Mouse (Mus musculus) lung, embryonic 16.5 days (tissue): ENCODE data around the gene Spc24. TPM values are rescaled to one million over a fixed set of nuclear protein-coding genes. Genes with fewer than 3 reads are reported as not detected.

ENCODE experiments used
- ATAC-seq: fragments of 200-750 bp; cut with Nextera tagmentation; 2 replicates; pipeline ENCODE4 v1.8.0; 2017; ENCODE audit warnings: low read depth, mild to moderate bottlenecking, moderate library complexity
- H3K27ac ChIP-seq: fragments of 300-500 bp; sonication (generic); 2 replicates; pipeline ENCODE4 v1.5.1; 2014; ENCODE audit warnings: mild to moderate bottlenecking, control low read depth, low read length
- H3K27me3 ChIP-seq: fragments of 300-500 bp; sonication (generic); 2 replicates; pipeline ENCODE4 v1.6.1; 2014; ENCODE audit warnings: low read depth, low read length, mixed read lengths; ENCODE audit not compliant: control insufficient read depth, insufficient read depth
- H3K36me3 ChIP-seq: fragments of 300-500 bp; sonication (generic); 2 replicates; pipeline ENCODE4 v1.6.1; 2014; ENCODE audit warnings: low read length; ENCODE audit not compliant: control insufficient read depth, insufficient read depth
- H3K4me1 ChIP-seq: fragments of 300-500 bp; sonication (generic); replicated peaks from 2 replicates; pipeline ENCODE4 v1.6.1; 2014; ENCODE audit warnings: low read length, mixed read lengths; ENCODE audit not compliant: control insufficient read depth, insufficient read depth
- H3K4me2 ChIP-seq: fragments of 300-500 bp; sonication (generic); 2 replicates; pipeline ENCODE4 v1.6.1; 2014; ENCODE audit warnings: low read depth, low read length, control low read depth
- H3K4me3 ChIP-seq: fragments of 300-500 bp; sonication (generic); 2 replicates; pipeline ENCODE4 v1.5.1; 2014; ENCODE audit warnings: mild to moderate bottlenecking, low read length, control low read depth
- H3K9ac ChIP-seq: fragments of 300-500 bp; sonication (generic); 2 replicates; pipeline ENCODE4 v1.6.1; 2014; ENCODE audit warnings: low read length, control low read depth
- H3K9me3 ChIP-seq: fragments of 300-500 bp; sonication (generic); 2 replicates; pipeline ENCODE4 v1.6.1; 2016; ENCODE audit warnings: low read length; ENCODE audit not compliant: control insufficient read depth
- WGBS: fragments of 180-500 bp; shearing (Covaris S2); extraction: QIAGEN DNeasy Blood & Tissue Kit; methylation state at CpG from one replicate; pipeline ENCODE4 v1.1.7; 2014; 5-methylcytosine and 5-hydroxymethylcytosine counted together
- polyA plus RNA-seq: library from polyadenylated mRNA; unstranded; fragments of >200 nt; fragmentation: Nextera tagmentation; extraction: Ambion mirVana; gene quantifications from 2 replicates; pipeline ENCODE4 v1.2.1, GENCODE M21; 2015

Spc24 gene
- polyA plus RNA-seq, 1 experiment from 2014 or later: 134 TPM

DNA sequence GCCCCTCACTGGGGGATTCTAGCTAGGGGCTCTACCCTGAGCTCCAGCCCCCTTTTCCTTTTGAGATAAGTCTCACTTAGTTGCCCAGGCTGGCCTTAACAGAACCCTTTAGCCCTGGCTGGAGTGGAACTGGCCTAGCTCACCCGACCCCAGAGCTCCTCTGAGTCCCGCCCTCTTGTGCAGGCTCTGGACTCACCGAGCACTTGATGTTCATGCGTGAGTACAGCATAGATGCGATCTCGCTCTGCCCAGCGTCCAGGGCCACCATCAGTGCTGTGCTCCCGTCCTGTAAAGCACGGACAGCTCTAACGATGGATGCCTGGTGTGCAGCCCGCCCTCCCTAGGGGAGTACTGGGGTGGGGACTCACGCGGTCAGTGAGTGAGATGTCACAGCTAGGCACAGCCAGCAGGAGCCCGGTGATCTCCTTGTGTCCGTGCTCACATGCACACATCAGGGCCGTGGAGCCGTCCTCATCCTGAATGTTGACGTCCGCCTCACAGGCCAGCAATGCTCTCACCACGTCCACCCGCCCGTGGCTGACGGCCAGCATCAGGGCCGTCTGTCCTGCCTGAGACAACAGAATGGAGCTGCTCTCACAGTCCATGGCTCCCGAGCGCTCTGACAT is 9.6 kb upstream of the Spc24 start:
- H3K9ac ChIP-seq: peak overlapping the region; percentile 49; the same call in 1 of the 2 replicates
- H3K9me3 ChIP-seq: no peaks in the 10 kb centered on the region
- H3K4me1 ChIP-seq: peaks cover 23% of the 10 kb centered on the region
- H3K27ac ChIP-seq: peak overlapping the region; percentile 97
- H3K27me3 ChIP-seq: no peaks in the 10 kb centered on the region
- 62% methylated on average over 26 of the region's 26 CpGs for WGBS
- H3K4me3 ChIP-seq: no peak overlapping the region
- no peak overlapping the region for H3K4me2 ChIP-seq
- H3K36me3 ChIP-seq: peaks cover 35% of the 10 kb centered on the region
- peak; percentile 20; the same call in 1 of the 2 replicates for ATAC-seq

DNA sequence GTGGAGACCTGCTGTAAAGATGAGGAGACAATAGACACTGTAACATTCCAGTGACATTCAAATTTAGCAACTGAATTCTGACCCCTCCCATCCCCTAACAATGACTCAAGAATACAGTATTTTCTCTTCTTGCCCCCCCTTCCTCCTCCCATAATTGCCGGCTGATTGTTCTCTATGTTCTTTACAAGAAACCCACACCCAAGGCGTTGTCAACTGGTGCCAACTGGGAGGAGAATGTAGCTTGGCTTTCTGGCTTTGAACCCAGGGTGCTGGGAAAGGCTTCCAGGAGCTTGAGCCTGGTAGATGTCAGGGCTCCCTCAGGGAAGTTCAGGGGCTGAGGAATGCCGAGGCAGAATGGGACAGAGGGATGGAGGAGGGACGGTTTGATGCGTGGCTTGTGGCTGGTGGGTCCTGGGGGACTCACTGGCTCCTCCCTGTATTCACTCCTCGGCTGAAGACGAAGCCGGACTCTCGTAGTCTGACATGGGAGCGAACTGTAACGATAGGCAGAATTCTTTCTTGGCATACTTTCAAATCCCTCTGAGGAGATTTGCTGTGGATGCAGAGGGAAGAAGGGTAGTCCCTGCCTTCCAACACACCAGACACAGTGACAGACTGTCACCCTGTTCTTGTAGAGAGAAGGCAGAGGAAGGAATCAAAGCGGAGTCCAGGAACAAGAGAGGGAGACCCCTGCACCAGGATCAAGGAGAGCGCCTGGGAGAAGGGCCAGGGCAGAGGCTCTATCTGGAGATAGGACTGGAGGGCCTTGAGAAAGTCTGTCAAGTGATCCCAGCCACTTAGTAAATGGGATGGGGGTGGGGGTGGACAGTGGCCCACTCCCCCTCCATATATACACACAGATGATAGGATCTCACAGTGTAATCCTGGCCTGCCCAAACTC is 8.7 kb upstream of the Spc24 start:
- Histone ChIP-seq H3K4me1 (peaks cover 27% of the 10 kb centered on the region), H3K36me3 (peaks cover 28% of the 10 kb centered on the region), H3K9me3 (no peaks in the 10 kb centered on the region), H3K27ac (peak overlapping the region; percentile 97), H3K4me3 (no peak overlapping the region), H3K9ac (peak overlapping the region; percentile 42), H3K27me3 (no peaks in the 10 kb centered on the region), H3K4me2 (no peak overlapping the region)
- 42% methylated on average over 13 of the region's 13 CpGs for WGBS
- ATAC-seq: peak; percentile 65

DNA sequence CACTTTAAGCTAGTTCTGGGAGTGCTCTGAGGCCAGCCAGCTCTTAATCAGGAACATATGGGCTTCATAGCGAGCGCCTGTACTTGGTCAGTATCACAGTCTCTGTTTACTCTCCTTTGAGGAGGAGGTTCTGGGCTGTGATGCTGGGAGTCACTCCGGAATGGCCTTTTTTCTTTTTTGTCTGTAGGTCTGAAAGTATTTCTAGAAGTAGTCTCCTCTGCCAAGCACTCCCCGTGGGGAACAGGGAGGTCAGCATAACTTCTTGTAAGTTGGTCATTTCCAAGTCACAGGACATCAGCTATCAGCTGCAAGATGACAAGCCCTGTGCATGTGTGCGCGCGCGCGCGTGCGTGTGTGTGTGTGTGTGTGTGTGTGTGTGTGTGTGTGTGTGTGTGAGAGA is 7.8 kb upstream of the Spc24 start:
- peak overlapping the region; percentile 97 for H3K27ac ChIP-seq

DNA sequence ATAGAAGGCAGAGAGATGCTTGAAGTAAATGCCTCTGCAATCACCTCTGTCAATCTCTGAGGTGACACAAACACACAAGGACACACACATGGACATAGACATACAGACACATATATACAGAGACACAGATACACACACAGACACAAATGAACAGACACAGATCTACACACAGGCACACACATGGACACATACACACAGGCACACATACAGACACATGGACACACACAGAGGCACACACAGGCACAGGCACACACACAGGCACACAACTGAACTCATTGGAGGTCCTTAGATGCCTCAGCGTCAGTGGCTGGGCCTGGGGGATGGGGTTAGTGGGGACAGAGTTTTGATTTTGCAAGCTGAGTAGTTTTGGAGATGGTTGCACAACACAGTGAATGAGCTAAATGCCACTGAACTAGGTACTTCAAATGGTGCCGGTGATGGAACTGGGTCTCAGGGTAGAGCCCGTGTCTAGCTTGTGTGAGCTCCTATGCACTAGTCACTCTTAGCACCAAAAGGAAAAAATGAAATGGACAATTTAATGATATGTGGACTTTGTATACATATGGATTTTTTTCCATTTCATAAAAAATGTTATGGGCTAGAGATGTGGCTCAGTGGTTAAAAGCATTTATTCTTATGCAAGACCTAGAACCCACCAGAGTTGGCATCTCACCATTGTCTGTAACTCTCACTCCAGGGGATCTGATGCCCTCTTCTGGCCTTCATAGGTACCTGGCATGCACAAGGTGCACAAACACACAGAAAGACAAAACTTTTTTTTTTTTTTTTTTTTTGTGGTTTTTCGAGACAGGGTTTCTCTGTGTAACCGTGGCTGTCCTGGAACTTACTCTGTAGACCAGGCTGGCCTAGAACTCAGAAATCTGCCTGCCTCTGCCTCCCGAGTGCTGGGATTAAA is 4.2 kb upstream of the Spc24 start:
- Histone ChIP-seq H3K9me3 (no peaks in the 10 kb centered on the region), H3K9ac (no peak overlapping the region), H3K27ac (no peak overlapping the region), H3K27me3 (no peaks in the 10 kb centered on the region), H3K36me3 (peaks cover 9% of the 10 kb centered on the region), H3K4me2 (no peak overlapping the region), H3K4me1 (peaks cover 19% of the 10 kb centered on the region), H3K4me3 (no peak overlapping the region)
- ATAC-seq: no peak
- 85% methylated on average over 6 of the region's 6 CpGs for WGBS

More for the DNA sequence above, 7.8 kb upstream of the Spc24 start:
- H3K36me3 ChIP-seq: peaks cover 21% of the 10 kb centered on the region
- peaks cover 27% of the 10 kb centered on the region for H3K4me1 ChIP-seq
- no peak overlapping the region for H3K4me2 ChIP-seq
- H3K9ac ChIP-seq: no peak overlapping the region
- H3K4me3 ChIP-seq: no peak overlapping the region
- ATAC-seq: peak; percentile 84
- no peaks in the 10 kb centered on the region for H3K27me3 ChIP-seq
- no peaks in the 10 kb centered on the region for H3K9me3 ChIP-seq
- 60% methylated on average over 11 of the region's 11 CpGs for WGBS

DNA sequence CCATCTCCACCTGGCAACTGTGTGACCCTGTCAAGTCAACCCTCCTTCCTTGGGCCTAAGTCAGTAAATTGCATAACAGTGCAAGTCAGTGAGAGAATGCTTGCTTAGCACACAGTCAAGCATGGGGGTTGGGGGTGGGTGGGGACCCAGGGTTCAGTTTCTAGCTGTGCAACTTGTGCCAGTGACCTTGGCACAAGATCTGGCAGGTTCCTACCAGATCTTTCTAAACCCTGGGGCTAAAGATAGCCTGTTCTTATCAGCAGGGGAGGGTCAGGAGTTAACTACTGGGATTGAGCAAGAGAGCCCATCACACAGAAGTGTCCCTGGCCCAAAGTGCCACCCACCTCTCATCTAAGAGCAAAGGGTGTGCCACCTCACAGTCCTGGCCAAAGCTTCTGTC is 2.0 kb upstream of the Spc24 start:
- Histone ChIP-seq H3K4me1 (peaks cover 16% of the 10 kb centered on the region), H3K9me3 (no peaks in the 10 kb centered on the region), H3K9ac (no peak overlapping the region), H3K27me3 (no peaks in the 10 kb centered on the region), H3K36me3 (peaks cover 4% of the 10 kb centered on the region), H3K4me3 (no peak overlapping the region), H3K4me2 (no peak overlapping the region), H3K27ac (peak overlapping the region; percentile 14; the same call in 1 of the 2 replicates)
- ATAC-seq: peak; percentile 3; the same call in 1 of the 2 replicates

DNA sequence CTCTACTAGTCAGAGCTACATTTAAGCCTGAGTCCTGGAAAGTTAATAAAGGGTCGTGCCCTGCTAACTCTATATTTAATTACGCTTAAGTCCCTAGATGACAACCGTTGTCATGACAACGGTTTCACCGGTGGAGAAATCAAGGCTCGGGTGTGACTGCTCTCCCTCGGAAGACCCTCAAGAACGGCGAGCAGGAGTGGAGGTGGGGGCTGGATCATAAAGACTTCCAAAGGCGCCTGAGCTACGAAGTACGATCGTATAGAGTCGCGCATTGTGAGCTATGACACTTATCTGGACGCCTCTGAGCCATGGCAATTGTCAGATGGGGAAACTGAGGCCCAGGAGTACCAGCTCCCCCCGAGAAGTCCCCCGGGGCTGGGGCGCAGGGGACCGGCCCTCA is 385 bp downstream of the Spc24 start:
- under 1% methylated on average over 20 of the region's 20 CpGs for WGBS
- no peak for ATAC-seq
- Histone ChIP-seq H3K36me3 (peaks cover 9% of the 10 kb centered on the region; the same call in 1 of the 2 replicates), H3K4me3 (peak overlapping the region; percentile 86), H3K9me3 (no peaks in the 10 kb centered on the region), H3K27me3 (no peaks in the 10 kb centered on the region), H3K4me1 (peaks cover 16% of the 10 kb centered on the region), H3K4me2 (peak overlapping the region; percentile 71), H3K27ac (peak overlapping the region; percentile 62), H3K9ac (peak overlapping the region; percentile 85)

DNA sequence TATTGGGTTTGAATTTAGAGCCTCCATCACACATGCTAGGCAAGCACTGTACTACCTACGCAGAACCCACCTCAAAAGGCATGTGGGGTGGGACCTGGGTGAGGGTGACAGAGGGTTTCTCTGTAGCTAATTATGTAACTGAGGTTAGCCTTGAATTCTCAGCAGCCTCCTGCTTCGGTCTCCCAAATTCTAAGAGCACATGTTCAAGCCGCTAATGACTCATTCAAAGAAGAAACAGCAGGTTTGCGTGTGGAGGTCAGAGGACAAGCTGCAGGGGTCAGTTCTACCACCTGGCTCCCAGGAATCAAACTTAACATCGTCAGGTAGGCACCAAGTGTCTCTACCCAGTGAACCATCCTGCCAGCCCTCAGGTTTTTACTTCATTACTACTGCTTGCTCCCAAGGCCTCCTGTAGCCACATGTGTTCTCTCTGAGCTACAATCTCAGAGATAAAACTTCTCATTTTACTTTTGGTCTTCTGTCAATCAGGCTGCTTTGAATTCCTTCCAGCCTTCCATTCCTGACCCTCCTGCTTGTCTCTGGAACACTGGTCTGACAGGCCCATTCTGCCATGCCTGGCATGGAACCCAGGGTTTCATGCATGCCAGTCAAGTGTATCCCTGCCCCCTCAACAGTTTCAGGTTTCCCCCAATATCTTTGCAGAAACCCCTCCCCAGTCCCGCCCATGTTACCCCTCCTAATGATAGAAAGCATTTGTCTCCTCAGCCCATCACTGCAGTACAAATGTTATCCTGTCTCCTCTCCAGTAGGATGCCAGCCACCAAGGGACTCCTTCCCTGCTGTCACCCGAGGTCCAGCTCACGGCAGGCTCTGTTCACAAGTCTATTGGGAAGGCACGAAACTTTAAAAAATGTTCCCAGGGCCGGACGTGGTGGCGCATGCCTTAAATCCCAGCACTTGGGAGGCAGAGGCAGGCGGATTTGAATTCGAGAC is 1.2 kb downstream of the Spc24 start:
- H3K4me1 ChIP-seq: peaks cover 20% of the 10 kb centered on the region
- peak overlapping the region; percentile 85 for H3K9ac ChIP-seq
- no peak for ATAC-seq
- no peaks in the 10 kb centered on the region for H3K27me3 ChIP-seq
- peak overlapping the region; percentile 86 for H3K4me3 ChIP-seq
- H3K36me3 ChIP-seq: peaks cover 9% of the 10 kb centered on the region; the same call in 1 of the 2 replicates
- 44% methylated on average over 14 of the region's 14 CpGs for WGBS
- H3K9me3 ChIP-seq: no peaks in the 10 kb centered on the region
- peak overlapping the region; percentile 71 for H3K4me2 ChIP-seq
- no peak overlapping the region for H3K27ac ChIP-seq
